Mouse (Mus musculus) hindbrain, postnatal 0 days (tissue): ENCODE measurements around the gene Tmem150b. TPM values are rescaled to one million over a fixed set of nuclear protein-coding genes. Genes with fewer than 3 reads are reported as not detected.
A peak's percentile ranks its signal among the peaks of the same experiment; 100 is the strongest.

ENCODE experiments used
- ATAC-seq: fragments of 200-750 bp; cut with Nextera tagmentation; 2 replicates; pipeline ENCODE4 v1.8.0; 2017; ENCODE audit warnings: mild to moderate bottlenecking, moderate TSS enrichment, moderate library complexity
- DNase-seq: peaks from one replicate; pipeline ENCODE4 v3.0.0-alpha.2; 2015; ENCODE audit warnings: low spot score
- H3K27ac ChIP-seq: fragments of 300-500 bp; sonication (generic); 2 replicates; pipeline ENCODE4 v1.5.1; 2014; ENCODE audit warnings: mild to moderate bottlenecking
- H3K27me3 ChIP-seq: fragments of 300-500 bp; sonication (generic); 2 replicates; pipeline ENCODE4 v1.6.1; 2014; ENCODE audit warnings: low read length, mixed read lengths; ENCODE audit not compliant: insufficient read depth
- H3K36me3 ChIP-seq: fragments of 300-500 bp; sonication (generic); 2 replicates; pipeline ENCODE4 v1.6.1; 2014; ENCODE audit warnings: low read length, mixed read lengths; ENCODE audit not compliant: insufficient read depth
- H3K4me1 ChIP-seq: fragments of 300-500 bp; sonication (generic); 2 replicates; pipeline ENCODE4 v1.6.1; 2014; ENCODE audit warnings: antibody characterized with exemption, low read length, mixed read lengths; ENCODE audit not compliant: insufficient read depth
- H3K4me2 ChIP-seq: fragments of 300-500 bp; sonication (generic); 2 replicates; pipeline ENCODE4 v1.6.1; 2014; ENCODE audit warnings: low read depth, mild to moderate bottlenecking, low read length, moderate library complexity, mixed read lengths
- H3K4me3 ChIP-seq: fragments of 300-500 bp; sonication (generic); 2 replicates; pipeline ENCODE4 v1.5.1; 2014; ENCODE audit warnings: low read length
- H3K9ac ChIP-seq: fragments of 300-500 bp; sonication (generic); replicated peaks from 2 replicates; pipeline ENCODE4 v1.6.1; 2014; ENCODE audit warnings: mild to moderate bottlenecking, low read length, moderate library complexity, mixed read lengths
- H3K9me3 ChIP-seq: fragments of 300-500 bp; sonication (generic); 2 replicates; pipeline ENCODE4 v1.6.1; 2016; ENCODE audit warnings: low read length, mixed read lengths
- CTCF ChIP-seq: IDR thresholded peaks from 2 replicates; pipeline ENCODE4 v1.5.1; 2016; ENCODE audit warnings: antibody characterized with exemption, control low read depth, low read depth
- WGBS: fragments of 180-500 bp; shearing (Covaris S2); extraction: QIAGEN DNeasy Blood & Tissue Kit; methylation state at CpG from one replicate; pipeline ENCODE4 v1.1.7; 2014; 5-methylcytosine and 5-hydroxymethylcytosine counted together
- polyA plus RNA-seq: library from polyadenylated mRNA; unstranded; fragments of >200 nt; fragmentation: Nextera tagmentation; extraction: Ambion mirVana; gene quantifications from 2 replicates; pipeline ENCODE4 v1.2.1, GENCODE M21; 2015
- total RNA-seq: library from RNA; depleted of rRNA; stranded (reverse); fragments of >200 nt; gene quantifications from 2 replicates; pipeline ENCODE4 v1.2.3, GENCODE M21; 2014

Gene Tmem150b
- total and polyA plus RNA-seq, 2 experiments from 2014 or later = 0.13 TPM; not detected in 1

GRCm38 (mm10) chr7:4749169-4749568, 24.1 kb upstream of the Tmem150b start:
- no peaks in the 10 kb centered on the region for H3K27me3 ChIP-seq
- H3K9me3 ChIP-seq = no peaks in the 10 kb centered on the region
- DNase-seq (no peak), ATAC-seq (no peak)
- H3K9ac ChIP-seq = no peak overlapping the region
- no peak overlapping the region for H3K4me3 ChIP-seq
- no peak overlapping the region for H3K4me2 ChIP-seq
- no peaks in the 10 kb centered on the region for H3K36me3 ChIP-seq
- 83% methylated on average over 2 of the region's 2 CpGs for WGBS
- H3K27ac ChIP-seq = no peak overlapping the region
- peaks cover 6% of the 10 kb centered on the region for H3K4me1 ChIP-seq
- TF ChIP-seq CTCF = no peak

DNA sequence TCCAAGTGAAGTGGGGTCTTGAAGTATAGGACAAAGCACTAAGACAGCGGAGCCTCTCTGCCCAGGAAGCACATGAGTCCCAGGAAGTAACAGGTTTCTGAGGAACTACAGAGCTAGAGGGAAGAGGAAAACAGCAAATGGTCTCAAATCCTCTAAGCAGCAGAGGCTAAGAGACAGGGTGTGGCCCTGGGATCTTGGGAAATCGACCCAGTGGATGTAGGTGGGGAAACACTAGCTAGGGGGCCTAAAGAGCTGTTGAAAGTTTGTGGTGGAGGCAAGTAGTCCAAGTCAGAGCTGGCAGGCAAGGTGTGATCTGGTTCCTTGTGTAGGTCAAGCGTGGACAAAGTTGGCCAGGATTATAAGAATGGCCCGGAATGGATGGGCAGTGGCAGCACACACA, 23.3 kb upstream of the Tmem150b start:
- no peaks in the 10 kb centered on the region for H3K9me3 ChIP-seq
- 85% methylated on average over 4 of the region's 4 CpGs for WGBS

GRCm38 (mm10) chr7:4747156-4747899, 22.3 kb upstream of the Tmem150b start:
- 73% methylated on average over 9 of the region's 9 CpGs for WGBS

More for the DNA sequence above, 23.3 kb upstream of the Tmem150b start:
- ATAC-seq = no peak
- Histone ChIP-seq H3K27ac (no peak overlapping the region), H3K9ac (no peak overlapping the region), H3K27me3 (no peaks in the 10 kb centered on the region), H3K4me2 (no peak overlapping the region), H3K4me3 (no peak overlapping the region), H3K36me3 (no peaks in the 10 kb centered on the region), H3K4me1 (peaks cover 6% of the 10 kb centered on the region)
- DNase-seq = no peak
- no peak for TF ChIP-seq CTCF

GRCm38 (mm10) chr7:4746326-4746980, 21.4 kb upstream of the Tmem150b start:
- Histone ChIP-seq H3K36me3 (no peaks in the 10 kb centered on the region), H3K9ac (no peak overlapping the region), H3K4me3 (no peak overlapping the region), H3K27ac (no peak overlapping the region), H3K4me1 (peaks cover 9% of the 10 kb centered on the region), H3K4me2 (no peak overlapping the region), H3K9me3 (no peaks in the 10 kb centered on the region), H3K27me3 (no peaks in the 10 kb centered on the region)
- 81% methylated on average over 22 of the region's 22 CpGs for WGBS
- no peak for ATAC-seq
- no peak for DNase-seq
- TF ChIP-seq CTCF = no peak

More at GRCm38 (mm10) chr7:4747156-4747899, 22.3 kb upstream of the Tmem150b start:
- no peak for TF ChIP-seq CTCF
- no peaks in the 10 kb centered on the region for H3K9me3 ChIP-seq
- DNase-seq (no peak), ATAC-seq (no peak)
- no peak overlapping the region for H3K27ac ChIP-seq
- H3K27me3 ChIP-seq = no peaks in the 10 kb centered on the region
- no peaks in the 10 kb centered on the region for H3K36me3 ChIP-seq
- no peak overlapping the region for H3K4me2 ChIP-seq
- H3K9ac ChIP-seq = no peak overlapping the region
- H3K4me1 ChIP-seq = peaks cover 3% of the 10 kb centered on the region
- no peak overlapping the region for H3K4me3 ChIP-seq

DNA sequence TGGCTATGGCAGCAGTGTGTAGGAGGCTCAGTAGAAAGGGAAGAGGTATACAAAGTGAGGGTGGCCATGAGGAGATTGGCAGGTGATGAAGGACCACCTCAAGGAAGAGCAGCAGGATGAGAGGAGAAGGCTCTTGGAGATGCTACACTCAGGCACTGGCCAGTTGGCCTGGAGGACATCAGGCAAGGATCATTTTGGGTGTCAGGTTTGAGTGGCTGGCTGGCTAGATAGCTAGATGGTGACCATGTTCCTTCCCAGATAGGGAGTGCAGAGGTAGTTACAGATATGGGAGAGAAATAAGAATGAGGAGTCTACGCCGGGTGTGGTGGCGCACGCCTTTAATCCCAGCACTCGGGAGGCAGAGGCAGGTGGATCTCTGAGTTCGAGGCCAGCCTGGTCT, 19.8 kb upstream of the Tmem150b start:
- H3K9me3 ChIP-seq = no peaks in the 10 kb centered on the region
- H3K4me2 ChIP-seq = no peak overlapping the region
- no peak for ATAC-seq
- H3K27me3 ChIP-seq = no peaks in the 10 kb centered on the region
- H3K4me1 ChIP-seq = peaks cover 15% of the 10 kb centered on the region
- no peak overlapping the region for H3K4me3 ChIP-seq
- WGBS = 98% methylated on average over 6 of the region's 6 CpGs
- no peaks in the 10 kb centered on the region for H3K36me3 ChIP-seq
- no peak overlapping the region for H3K9ac ChIP-seq
- DNase-seq = no peak
- H3K27ac ChIP-seq = no peak overlapping the region
- TF ChIP-seq CTCF = no peak

GRCm38 (mm10) chr7:4743354-4743753, 18.3 kb upstream of the Tmem150b start:
- 72% methylated on average over 2 of the region's 2 CpGs for WGBS
- H3K27ac ChIP-seq = no peak overlapping the region
- H3K9me3 ChIP-seq = no peaks in the 10 kb centered on the region
- H3K4me2 ChIP-seq = no peak overlapping the region
- H3K4me1 ChIP-seq = peaks cover 22% of the 10 kb centered on the region
- no peak overlapping the region for H3K4me3 ChIP-seq
- TF ChIP-seq CTCF = no peak
- no peak overlapping the region for H3K9ac ChIP-seq
- ATAC-seq (no peak), DNase-seq (no peak)
- no peaks in the 10 kb centered on the region for H3K36me3 ChIP-seq
- no peaks in the 10 kb centered on the region for H3K27me3 ChIP-seq

DNA sequence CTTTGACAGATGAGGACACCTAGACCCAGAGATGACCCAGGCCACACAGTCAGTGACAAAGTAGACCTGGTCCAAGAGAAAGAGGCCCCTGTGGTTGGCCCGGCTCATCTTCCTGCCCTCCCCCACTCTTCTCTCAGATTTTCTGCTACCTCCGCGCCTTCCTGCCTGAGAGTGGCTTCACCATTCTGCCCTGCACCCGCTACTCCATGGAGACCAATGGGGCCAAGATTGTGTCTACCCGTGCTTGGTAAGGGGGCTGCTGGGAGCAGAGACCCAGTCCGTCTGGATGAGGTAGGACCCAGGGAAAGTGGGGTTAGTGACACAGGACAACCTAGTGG, 17.4 kb upstream of the Tmem150b start:
- no peak for TF ChIP-seq CTCF
- Histone ChIP-seq H3K4me1 (peaks cover 22% of the 10 kb centered on the region), H3K4me2 (0 out of 2 replicates have a peak overlapping the region, but pooled peaks have one; percentile 3), H3K36me3 (no peaks in the 10 kb centered on the region), H3K27ac (no peak overlapping the region), H3K9ac (no peak overlapping the region), H3K9me3 (no peaks in the 10 kb centered on the region), H3K27me3 (no peaks in the 10 kb centered on the region), H3K4me3 (no peak overlapping the region)
- no peak for DNase-seq
- ATAC-seq = no peak
- 85% methylated on average over 6 of the region's 6 CpGs for WGBS
